Mouse (Mus musculus) activated CD4-positive, CD25-positive, alpha-beta regulatory T cell (primary cell): Measurements from ENCODE around the gene Cxcl15. TPM values are rescaled to one million over a fixed set of nuclear protein-coding genes. Genes with fewer than 3 reads are reported as not detected.

Experiments used
- polyA plus RNA-seq, 2 experiments: library from polyadenylated mRNA; unstranded; fragments of 100-300 nt; shearing (Covaris generic); gene quantifications; one replicate each; pipeline ENCODE4 v1.2.1; 2017

Gene Cxcl15
- not detected for polyA plus RNA-seq

DNA sequence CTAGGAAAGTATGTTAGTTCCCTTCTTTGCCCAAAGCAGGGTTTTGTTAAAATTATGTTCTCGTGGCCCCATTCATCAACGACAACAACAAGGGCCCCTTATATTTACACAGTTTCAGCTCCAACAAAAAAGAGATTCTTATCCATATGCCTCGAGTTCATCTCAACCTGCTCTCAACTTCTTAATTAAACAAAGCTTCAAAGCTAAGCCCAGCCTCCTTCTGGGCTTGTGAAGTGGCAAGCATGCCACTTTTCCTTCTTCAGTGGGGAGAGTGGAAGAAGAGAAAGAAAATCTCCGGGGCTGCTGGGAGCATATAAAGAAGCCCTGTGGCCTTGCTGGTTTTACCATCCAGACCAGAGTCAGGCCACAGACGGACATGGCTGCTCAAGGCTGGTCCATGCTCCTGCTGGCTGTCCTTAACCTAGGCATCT lies at the start of gene Cxcl15:
TSS of gene Cxcl15 (plus strand) at position 340 of the 431 bp plus-strand sequence.

DNA sequence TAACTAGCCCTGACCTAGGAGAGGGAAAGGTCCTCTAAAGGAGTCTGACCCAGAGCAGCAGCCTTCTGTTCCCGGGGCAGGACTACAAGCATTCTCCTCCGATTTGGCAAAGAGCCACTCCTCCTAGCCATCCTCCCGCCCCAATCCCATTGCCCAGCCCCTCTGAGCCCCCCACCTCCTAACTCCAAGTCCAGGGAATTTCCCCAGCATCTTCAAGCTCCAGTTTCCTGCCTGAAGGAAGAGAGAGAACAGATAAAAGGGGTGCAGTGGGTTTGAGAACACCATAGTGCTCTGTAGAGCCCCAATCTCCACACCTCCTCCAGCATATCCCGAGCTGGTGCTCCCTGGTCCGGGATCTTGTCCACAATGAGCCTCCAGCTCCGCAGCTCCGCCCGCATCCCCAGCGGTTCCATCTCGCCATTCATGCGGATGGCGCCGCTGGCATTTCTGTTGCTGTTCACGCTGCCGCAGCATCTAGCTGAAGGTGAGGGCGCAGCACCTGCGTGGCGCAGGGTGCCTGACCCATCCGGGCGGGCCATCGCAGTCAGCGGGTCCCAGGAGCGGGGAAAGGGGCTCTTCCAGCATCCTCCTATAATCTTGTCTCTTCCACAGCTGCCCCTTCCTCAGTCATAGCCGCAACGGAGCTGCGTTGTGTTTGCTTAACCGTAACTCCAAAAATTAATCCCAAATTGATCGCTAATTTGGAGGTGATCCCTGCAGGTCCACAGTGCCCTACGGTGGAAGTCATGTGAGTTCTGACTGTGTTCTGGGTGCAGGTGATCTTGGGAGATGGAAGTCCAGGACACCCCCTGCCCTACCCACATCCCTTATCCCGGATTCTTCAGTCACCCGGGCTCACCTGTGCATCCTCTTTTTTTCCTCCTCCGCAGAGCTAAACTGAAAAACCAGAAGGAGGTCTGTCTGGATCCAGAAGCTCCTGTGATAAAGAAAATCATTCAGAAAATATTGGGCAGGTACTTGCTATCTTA lies 35.0 kb upstream of the Cxcl15 start, which contains the start of gene Cxcl5:
TSS of gene Cxcl5 (plus strand) at position 284 of the 989 bp plus-strand sequence.

DNA sequence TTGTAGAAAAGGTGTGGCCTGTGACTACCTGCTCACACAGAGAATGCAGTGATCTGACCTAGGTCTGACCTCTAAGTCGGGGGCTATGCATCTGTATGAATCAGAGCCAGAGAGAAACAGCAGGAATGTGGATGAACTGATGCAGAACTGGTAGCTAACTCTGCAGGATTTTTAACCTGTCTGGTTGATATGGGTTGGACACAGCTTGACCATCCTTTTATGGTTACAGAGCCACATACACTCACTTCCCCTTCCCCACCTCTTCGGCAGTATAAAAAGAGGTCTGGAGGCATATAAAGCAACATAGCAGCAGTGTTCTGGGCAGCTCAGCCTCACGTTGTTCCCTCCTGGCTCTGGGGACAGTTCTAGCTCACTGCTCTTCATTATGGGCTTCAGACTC lies 26.1 kb upstream of the Cxcl15 start, which contains the start of gene Ppbp:
TSS of gene Ppbp (plus strand) at position 301 of the 400 bp plus-strand sequence.

DNA sequence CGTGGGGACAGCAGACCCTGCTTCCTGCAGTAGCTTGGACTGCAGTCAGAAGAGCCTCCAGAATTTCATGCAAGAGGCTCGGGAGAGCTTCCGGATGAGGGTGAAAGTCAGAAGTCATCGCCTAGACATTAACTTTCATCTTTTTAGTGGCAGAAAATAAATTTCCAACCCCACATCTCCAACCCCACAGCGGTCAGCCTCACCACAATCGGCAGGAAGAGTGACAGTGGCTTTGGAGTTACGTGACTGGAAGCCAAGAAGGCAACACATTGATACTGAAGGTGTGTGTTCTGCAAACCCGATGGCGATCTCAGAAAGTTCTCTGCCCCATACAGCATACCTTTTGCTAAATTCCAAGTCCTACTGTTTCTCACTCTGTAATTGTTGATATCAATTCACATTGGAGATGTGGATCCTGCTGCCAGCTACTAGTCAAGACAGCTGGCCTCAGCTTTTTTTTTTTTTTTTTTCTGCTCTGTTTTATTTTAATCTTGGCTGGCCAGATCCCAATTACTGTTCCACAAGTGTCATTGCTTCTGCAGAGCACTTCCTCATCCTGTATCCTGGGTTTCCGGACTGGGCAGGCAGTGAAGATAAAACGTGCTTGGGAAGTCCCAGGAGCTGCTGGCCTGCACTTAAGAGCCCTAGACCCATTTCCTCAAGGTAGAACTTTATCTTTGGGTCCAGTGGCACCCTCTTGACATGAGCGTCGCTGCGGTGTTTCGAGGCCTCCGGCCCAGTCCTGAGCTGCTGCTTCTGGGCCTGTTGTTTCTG lies 22.3 kb upstream of the Cxcl15 start, which contains the start of gene Pf4:
TSS of gene Pf4 (plus strand) at position 556 of the 774 bp plus-strand sequence.

GRCm38 (mm10) chr5:90785659-90786588 lies 8.4 kb upstream of the Cxcl15 start, which contains the start of gene Cxcl3:
Gene Cxcl3 (plus strand): TSS chr5:90786103.

Other genes with a start within 250 kb of the Cxcl15 start
- gene 5830473C10Rik, start 233.4 kb upstream of the Cxcl15 start, polyA plus RNA-seq: under 1 TPM in 1 of 2 experiments, not detected in 1; 0.07 TPM
- 1 to 10 TPM in 1 of 2 experiments, under 1 TPM in 1; 0.91 to 2.0 TPM for gene Rassf6, start 153.9 kb upstream of the Cxcl15 start, polyA plus RNA-seq
- gene Cxcl5, start 35.2 kb upstream of the Cxcl15 start, polyA plus RNA-seq: not detected
- 1 to 10 TPM in 1 of 2 experiments, under 1 TPM in 1; 0.39 to 1.3 TPM for gene Ppbp, start 26.0 kb upstream of the Cxcl15 start, polyA plus RNA-seq
- 1 to 10 TPM in 1 of 2 experiments, not detected in 1; 5.7 TPM for gene Pf4, start 22.1 kb upstream of the Cxcl15 start, polyA plus RNA-seq
- under 1 TPM in 1 of 2 experiments, not detected in 1; 0.57 TPM for gene Cxcl3, start 8.4 kb upstream of the Cxcl15 start, polyA plus RNA-seq
- under 1 TPM in 1 of 2 experiments, not detected in 1; 0.85 TPM for gene Cxcl1, start 96.7 kb downstream of the Cxcl15 start, polyA plus RNA-seq
- gene Cxcl2, start 109.3 kb downstream of the Cxcl15 start, polyA plus RNA-seq: under 1 TPM in 1 of 2 experiments, not detected in 1; 0.26 TPM
- gene Mthfd2l, start 136.6 kb downstream of the Cxcl15 start, polyA plus RNA-seq: 10 to 100 TPM; 12.2 to 13.2 TPM
- gene Epgn, start 232.9 kb downstream of the Cxcl15 start, polyA plus RNA-seq: under 1 TPM in 1 of 2 experiments, not detected in 1; 0.16 TPM